Mouse (Mus musculus) midbrain, embryonic 12.5 days (tissue): ENCODE data around the gene Zswim3. TPM values are rescaled to one million over a fixed set of nuclear protein-coding genes. Genes with fewer than 3 reads are reported as not detected.

Experiments
- ATAC-seq: fragments of 200-750 bp; cut with Nextera tagmentation; 2 replicates; pipeline ENCODE4 v1.8.0; 2017; ENCODE audit warnings: low read depth, moderate TSS enrichment, moderate library complexity; ENCODE audit not compliant: low FRiP score
- H3K27ac ChIP-seq: fragments of 300-500 bp; sonication (generic); replicated peaks from 2 replicates; pipeline ENCODE4 v1.5.1; 2016; ENCODE audit warnings: mild to moderate bottlenecking
- H3K27me3 ChIP-seq: fragments of 300-500 bp; sonication (generic); 2 replicates; pipeline ENCODE4 v1.6.1; 2016; ENCODE audit warnings: mild to moderate bottlenecking
- H3K36me3 ChIP-seq: fragments of 300-500 bp; sonication (generic); 2 replicates; pipeline ENCODE4 v1.6.1; 2016
- H3K4me1 ChIP-seq: fragments of 300-500 bp; sonication (generic); 2 replicates; pipeline ENCODE4 v1.6.1; 2016
- H3K4me2 ChIP-seq: fragments of 300-500 bp; sonication (generic); replicated peaks from 2 replicates; pipeline ENCODE4 v1.6.1; 2016; ENCODE audit warnings: mild to moderate bottlenecking, moderate library complexity
- H3K4me3 ChIP-seq: fragments of 300-500 bp; sonication (generic); 2 replicates; pipeline ENCODE4 v1.5.1; 2016; ENCODE audit warnings: mild to moderate bottlenecking
- H3K9ac ChIP-seq: fragments of 300-500 bp; sonication (generic); replicated peaks from 2 replicates; pipeline ENCODE4 v1.6.1; 2016; ENCODE audit warnings: mild to moderate bottlenecking, moderate library complexity
- H3K9me3 ChIP-seq: fragments of 300-500 bp; sonication (generic); 2 replicates; pipeline ENCODE4 v1.6.1; 2016; ENCODE audit warnings: mild to moderate bottlenecking
- WGBS: fragments of 180-500 bp; shearing (Covaris S2); methylation state at CpG from one replicate; pipeline ENCODE4 v1.1.7; 2016; 5-methylcytosine and 5-hydroxymethylcytosine counted together
- polyA plus RNA-seq: library from polyadenylated mRNA; unstranded; fragments of >200 nt; fragmentation: Nextera tagmentation; extraction: Ambion mirVana; gene quantifications from 2 replicates; pipeline ENCODE4 v1.2.1, GENCODE M21; 2016

Gene Zswim3
- polyA plus RNA-seq, 1 experiment from 2014 or later: 12.1 TPM

DNA sequence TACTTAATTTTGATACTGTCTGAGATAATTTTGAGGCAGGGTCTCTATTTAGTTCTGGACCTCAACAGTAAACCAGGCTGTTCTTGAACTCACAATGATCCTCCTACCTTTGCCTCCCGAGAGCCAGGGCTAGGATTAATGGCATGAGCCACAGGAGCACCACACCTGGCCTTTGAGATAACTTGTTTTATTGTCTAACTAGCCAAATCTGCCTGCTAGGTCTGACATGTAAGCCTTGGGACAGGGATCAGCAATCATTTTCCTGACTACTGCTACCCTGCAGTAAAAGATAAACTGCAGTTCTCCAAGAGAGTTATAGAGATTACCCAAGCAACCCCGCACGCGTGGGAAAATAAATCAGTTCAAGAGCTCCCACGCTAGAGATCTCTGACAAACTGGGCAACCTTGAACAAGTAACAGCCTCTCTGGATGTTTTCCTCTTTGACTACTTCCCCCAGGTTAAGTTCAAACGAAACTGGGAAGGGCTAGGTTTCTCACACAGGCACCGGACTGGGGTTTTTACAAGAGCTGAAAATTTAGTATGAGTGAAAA lies 20.0 kb upstream of the Zswim3 start:
- Histone ChIP-seq H3K27me3 (0 out of 2 replicates have a peak, but pooled peaks cover 4% of the 10 kb centered on the region), H3K4me1 (peaks cover 11% of the 10 kb centered on the region), H3K36me3 (0 out of 2 replicates have a peak, but pooled peaks cover 3% of the 10 kb centered on the region), H3K9me3 (no peaks in the 10 kb centered on the region), H3K4me3 (peak overlapping the region; percentile 64), H3K4me2 (peak overlapping the region; percentile 82), H3K9ac (peak overlapping the region; percentile 60; the same call in 1 of the 2 replicates), H3K27ac (no peak overlapping the region)
- no peak for ATAC-seq
- WGBS: 16% methylated on average over 7 of the region's 7 CpGs

DNA sequence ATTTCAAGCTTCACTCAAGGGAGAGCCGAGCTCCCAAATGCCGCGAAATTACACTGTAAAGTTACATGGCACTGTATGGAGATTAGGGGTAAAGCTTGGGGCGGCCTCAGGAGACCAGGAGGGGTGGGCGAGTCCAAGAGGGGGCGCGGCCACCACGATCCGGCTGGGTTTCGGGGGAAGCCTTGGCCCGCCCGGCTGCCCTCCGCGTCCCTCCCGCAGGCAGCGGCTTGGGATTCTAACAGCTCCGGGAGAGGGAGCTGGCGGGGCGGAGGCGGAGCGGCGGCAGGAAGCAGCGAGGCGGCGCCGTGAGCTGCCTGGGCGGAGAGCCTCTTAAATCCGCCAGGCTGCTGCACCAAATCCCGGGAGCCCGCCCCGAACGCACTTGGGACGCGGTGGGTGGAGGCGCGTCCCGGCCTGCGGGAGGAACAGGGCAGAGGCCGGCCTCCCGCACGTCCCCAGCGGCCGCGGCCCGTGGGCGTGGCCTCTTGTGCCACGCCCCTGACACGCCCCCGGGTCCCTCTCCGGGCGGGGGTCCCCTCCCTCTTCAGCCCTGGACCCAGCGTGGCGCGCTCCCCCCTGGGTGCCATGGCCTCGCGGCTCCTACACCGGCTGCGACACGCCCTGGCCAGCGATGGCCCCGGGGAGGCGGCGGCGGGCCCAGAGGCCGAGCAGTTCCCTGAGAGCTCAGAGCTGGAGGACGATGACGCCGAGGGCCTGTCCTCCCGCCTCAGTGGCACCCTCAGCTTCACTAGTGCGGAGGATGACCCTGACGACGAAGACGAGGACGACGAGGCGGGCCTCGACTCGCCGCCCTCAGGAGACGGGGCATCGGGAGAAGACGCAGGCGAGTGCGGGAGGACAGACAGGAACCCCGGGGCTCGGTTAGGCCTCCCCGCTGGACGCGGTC lies 19.2 kb upstream of the Zswim3 start, which contains the start of gene Snx21:
Gene Snx21 (plus strand): TSS at position 343 of the 907 bp plus-strand sequence.
- Histone ChIP-seq H3K27me3 (0 out of 2 replicates have a peak, but pooled peaks cover 4% of the 10 kb centered on the region), H3K4me3 (peak within 1 kb of the TSS; percentile 64), H3K4me1 (peaks cover 11% of the 10 kb centered on the region), H3K9me3 (no peaks in the 10 kb centered on the region), H3K27ac (peak within 1 kb of the TSS; percentile 69), H3K4me2 (peak within 1 kb of the TSS; percentile 82), H3K9ac (peak within 1 kb of the TSS; percentile 60), H3K36me3 (0 out of 2 replicates have a peak, but pooled peaks cover 4% of the 10 kb centered on the region)
- under 1% methylated on average over 83 of the region's 89 CpGs for WGBS
- ATAC-seq: peak; percentile 90

DNA sequence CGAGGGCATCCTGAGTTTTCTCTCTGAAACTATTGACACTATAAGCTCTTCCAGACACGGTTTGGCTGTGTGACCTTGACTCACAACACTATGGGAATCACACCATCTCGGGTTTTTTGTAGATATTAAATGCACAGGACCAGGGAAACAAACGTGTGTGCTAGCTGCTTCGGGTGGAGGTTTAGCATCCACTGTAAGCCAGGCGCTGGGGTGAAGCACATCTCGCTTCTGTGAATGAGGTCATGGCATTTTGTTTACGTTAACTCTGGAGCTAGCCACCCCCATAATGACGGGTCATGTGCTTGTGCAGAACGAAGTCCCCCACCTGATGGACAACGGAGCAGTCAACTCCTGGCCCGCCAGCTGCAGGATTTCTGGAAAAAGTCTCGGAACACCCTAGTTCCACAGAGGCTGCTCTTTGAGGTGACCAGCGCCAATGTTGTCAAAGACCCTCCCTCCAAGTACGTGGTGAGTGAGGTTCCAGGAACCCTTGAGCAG lies 18.5 kb upstream of the Zswim3 start:
- no peak overlapping the region for H3K27ac ChIP-seq

DNA sequence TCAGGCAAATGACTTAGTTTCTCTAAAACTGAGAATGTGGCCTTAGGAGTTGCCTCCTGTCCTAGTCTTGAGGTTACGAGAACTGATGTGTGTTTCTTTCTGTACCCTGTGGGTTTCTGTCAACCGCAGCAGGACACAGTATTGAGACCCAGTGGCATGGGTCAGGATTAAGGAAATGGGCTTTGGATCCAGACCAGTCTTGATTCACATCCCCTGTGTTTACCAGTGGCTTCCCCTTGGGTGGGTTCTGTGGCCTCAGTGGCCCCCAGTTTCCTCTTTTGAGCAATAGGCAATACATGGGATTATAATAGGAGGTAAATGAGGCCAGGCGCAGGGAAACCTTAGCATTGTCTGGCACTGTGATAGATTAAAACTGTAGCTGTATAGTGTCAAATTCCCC lies 17.9 kb upstream of the Zswim3 start:
- ATAC-seq: no peak
- H3K9ac ChIP-seq: no peak overlapping the region
- H3K36me3 ChIP-seq: peaks cover 17% of the 10 kb centered on the region
- H3K4me1 ChIP-seq: peaks cover 11% of the 10 kb centered on the region
- 0 out of 2 replicates have a peak, but pooled peaks cover 4% of the 10 kb centered on the region for H3K27me3 ChIP-seq
- 87% methylated on average over 3 of the region's 3 CpGs for WGBS
- no peaks in the 10 kb centered on the region for H3K9me3 ChIP-seq
- peak overlapping the region; percentile 82 for H3K4me2 ChIP-seq
- H3K27ac ChIP-seq: no peak overlapping the region
- no peak overlapping the region for H3K4me3 ChIP-seq

More for the DNA sequence above, 18.5 kb upstream of the Zswim3 start:
- Histone ChIP-seq H3K27me3 (0 out of 2 replicates have a peak, but pooled peaks cover 4% of the 10 kb centered on the region), H3K36me3 (peaks cover 11% of the 10 kb centered on the region; the same call in 1 of the 2 replicates), H3K4me3 (peak overlapping the region; percentile 64), H3K4me1 (peaks cover 11% of the 10 kb centered on the region), H3K4me2 (peak overlapping the region; percentile 82), H3K9ac (peak overlapping the region; percentile 60), H3K9me3 (no peaks in the 10 kb centered on the region)
- WGBS: 11% methylated on average over 15 of the region's 15 CpGs
- ATAC-seq: peak; percentile 14; the same call in 1 of the 2 replicates

DNA sequence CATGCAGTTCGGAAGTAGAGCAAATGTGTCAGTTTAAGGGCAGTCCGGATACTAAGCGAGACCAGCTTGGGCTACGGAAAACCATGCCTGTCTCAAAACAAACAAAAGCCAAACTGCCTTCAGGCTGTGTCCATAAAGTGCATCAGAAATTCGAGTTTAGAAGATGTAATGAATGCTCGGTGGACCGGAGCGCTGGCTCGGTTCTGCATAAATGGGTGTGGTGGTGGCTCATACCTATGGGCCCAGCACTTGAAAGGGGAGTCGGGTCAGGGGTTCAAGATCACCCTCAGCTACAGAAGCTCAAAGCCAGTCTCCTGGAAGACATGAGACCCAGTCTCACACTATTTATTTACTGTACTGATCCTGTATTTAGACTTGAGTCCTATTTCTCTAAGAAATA lies 17.1 kb upstream of the Zswim3 start:
- Histone ChIP-seq H3K4me2 (no peak overlapping the region), H3K4me1 (peaks cover 11% of the 10 kb centered on the region), H3K27ac (no peak overlapping the region), H3K27me3 (0 out of 2 replicates have a peak, but pooled peaks cover 4% of the 10 kb centered on the region), H3K9ac (no peak overlapping the region), H3K9me3 (no peaks in the 10 kb centered on the region), H3K4me3 (no peak overlapping the region), H3K36me3 (peaks cover 24% of the 10 kb centered on the region)
- 84% methylated on average over 10 of the region's 10 CpGs for WGBS
- no peak for ATAC-seq

DNA sequence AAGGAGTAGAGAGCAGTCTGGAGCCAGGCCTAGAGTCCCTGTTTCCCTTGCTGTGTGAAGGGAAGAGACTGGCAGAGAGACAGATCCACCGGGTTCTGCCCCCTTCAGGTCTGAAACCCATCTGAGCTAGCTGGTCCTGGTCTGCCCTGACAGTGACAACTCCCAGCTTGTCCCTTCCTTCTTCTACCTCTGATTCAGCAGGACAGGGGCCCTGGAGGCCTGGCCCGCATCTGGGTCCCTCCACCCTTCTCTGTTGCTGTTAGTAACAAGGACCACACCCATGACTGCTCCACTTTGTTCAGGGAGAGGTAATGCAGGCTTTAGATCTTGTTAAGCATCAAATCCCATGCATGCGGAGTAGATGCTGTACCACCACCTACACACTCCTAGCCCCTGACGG lies 16.5 kb upstream of the Zswim3 start:
- 73% methylated on average over 4 of the region's 4 CpGs for WGBS
- Histone ChIP-seq H3K9ac (0 out of 2 replicates have a peak overlapping the region, but pooled peaks have one; percentile 28), H3K4me3 (no peak overlapping the region), H3K4me1 (peaks cover 13% of the 10 kb centered on the region), H3K36me3 (peaks cover 30% of the 10 kb centered on the region), H3K9me3 (no peaks in the 10 kb centered on the region), H3K4me2 (no peak overlapping the region), H3K27me3 (0 out of 2 replicates have a peak, but pooled peaks cover 4% of the 10 kb centered on the region), H3K27ac (no peak overlapping the region)
- no peak for ATAC-seq

DNA sequence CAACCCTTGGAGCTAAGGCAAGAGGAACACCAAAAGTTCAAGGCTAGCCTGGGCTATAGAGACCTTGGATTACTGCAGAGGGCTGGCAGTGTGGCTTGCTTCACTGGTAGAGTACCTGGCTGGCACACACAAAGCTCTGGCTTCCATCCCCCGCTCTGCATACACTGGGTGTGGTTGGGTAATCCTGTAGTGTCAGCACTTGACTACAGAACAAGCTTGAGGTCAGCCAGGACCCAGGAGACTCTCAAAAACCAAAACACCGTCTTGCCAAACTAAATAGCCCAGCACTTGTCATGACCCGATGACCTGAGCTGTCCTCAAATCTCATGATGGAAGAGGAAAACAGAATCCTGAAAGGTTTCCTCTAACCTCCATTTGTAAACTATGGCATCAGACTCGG lies 14.4 kb upstream of the Zswim3 start:
- Histone ChIP-seq H3K4me3 (no peak overlapping the region), H3K36me3 (peaks cover 42% of the 10 kb centered on the region), H3K4me1 (peaks cover 8% of the 10 kb centered on the region), H3K4me2 (no peak overlapping the region), H3K27ac (no peak overlapping the region), H3K27me3 (0 out of 2 replicates have a peak, but pooled peaks cover 4% of the 10 kb centered on the region), H3K9ac (no peak overlapping the region), H3K9me3 (no peaks in the 10 kb centered on the region)
- ATAC-seq: no peak
- WGBS: 89% methylated on average over 4 of the region's 4 CpGs

DNA sequence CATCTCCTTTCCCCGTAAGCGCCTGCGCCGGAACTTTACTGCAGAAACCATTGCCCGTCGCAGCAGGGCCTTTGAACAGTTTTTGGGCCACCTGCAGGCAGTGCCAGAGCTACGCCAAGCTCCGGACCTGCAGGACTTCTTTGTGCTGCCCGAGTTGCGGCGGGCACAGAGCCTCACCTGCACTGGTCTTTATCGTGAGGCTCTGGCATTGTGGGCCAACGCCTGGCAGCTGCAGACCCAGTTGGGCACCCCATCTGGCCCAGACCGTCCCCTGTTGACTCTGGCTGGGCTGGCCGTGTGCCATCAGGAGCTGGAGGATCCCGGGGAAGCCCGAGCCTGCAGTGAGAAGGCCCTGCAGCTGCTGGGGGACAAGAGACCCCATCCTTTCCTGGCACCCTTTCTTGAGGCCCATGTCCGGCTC lies 13.0 kb upstream of the Zswim3 start:
- H3K27me3 ChIP-seq: 0 out of 2 replicates have a peak, but pooled peaks cover 4% of the 10 kb centered on the region
- 0 out of 2 replicates have a peak, but pooled peaks cover 2% of the 10 kb centered on the region for H3K4me1 ChIP-seq
- no peak overlapping the region for H3K9ac ChIP-seq
- H3K36me3 ChIP-seq: peaks cover 56% of the 10 kb centered on the region
- H3K27ac ChIP-seq: no peak overlapping the region
- ATAC-seq: no peak
- WGBS: 92% methylated on average over 18 of the region's 18 CpGs
- H3K4me3 ChIP-seq: no peak overlapping the region
- no peaks in the 10 kb centered on the region for H3K9me3 ChIP-seq
- H3K4me2 ChIP-seq: no peak overlapping the region

DNA sequence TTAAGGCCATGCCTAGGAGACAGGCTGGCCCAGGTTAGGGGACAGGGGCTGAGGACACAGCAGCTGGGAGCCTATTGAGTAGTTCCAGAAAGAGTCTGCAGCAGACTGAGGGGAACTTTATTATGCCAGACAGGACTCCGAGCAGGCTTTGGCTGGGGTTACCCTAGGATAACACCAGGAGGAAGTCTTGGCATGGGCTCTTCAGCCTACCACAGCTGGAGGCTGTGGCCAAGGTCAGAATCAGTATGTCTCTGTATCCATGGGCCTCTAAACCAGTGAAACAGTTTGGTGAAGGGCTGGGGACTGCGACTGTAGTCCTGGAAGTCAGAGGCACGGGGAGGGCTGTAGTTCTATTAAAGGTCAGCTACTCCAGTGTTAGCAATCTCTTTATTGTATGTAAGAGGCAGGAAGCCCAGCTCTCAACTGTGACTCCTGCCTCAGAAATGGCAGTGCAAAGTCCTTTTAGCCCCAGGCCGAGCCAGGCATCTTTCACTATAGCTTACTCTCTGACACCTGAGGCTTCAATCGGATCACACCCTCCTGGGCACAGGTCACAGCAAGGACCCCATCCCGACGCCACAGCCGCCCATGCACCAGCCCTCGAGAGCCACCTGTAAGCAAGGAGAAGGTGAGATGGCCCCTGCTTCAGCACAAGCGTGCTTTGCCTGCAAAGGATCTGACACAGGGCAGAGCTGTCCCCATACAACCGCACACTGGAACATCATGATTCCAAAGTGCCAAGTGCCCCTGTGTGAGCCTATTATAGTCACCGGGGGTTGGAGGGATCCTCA lies 12.3 kb upstream of the Zswim3 start:
- WGBS: 96% methylated on average over 12 of the region's 12 CpGs
- H3K4me3 ChIP-seq: no peak overlapping the region
- no peaks in the 10 kb centered on the region for H3K27me3 ChIP-seq

DNA sequence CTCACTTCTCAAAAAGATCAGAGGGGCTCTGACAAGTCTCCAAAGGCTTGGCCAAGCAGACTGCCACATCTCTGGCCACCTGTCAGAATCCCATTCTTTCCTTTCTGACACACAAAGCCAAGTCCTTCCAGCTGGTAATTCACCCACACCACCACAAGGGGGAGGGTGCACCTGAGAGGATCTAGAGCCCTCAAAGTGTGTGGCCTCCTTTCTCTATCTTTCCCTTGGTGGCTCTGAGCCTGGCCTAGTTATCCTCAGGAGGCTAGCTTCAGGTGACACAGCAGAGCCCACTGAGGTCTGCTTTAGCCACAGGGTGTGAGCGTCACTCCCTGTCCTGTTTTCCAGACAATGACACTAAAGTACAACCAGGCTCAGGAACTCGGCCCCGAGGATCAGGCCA lies 11.7 kb upstream of the Zswim3 start:
- H3K9ac ChIP-seq: no peak overlapping the region
- H3K27me3 ChIP-seq: no peaks in the 10 kb centered on the region
- H3K4me2 ChIP-seq: no peak overlapping the region
- 94% methylated on average over 3 of the region's 3 CpGs for WGBS
- ATAC-seq: no peak
- no peak overlapping the region for H3K27ac ChIP-seq
- no peak overlapping the region for H3K4me3 ChIP-seq
- no peaks in the 10 kb centered on the region for H3K9me3 ChIP-seq
- 0 out of 2 replicates have a peak, but pooled peaks cover 2% of the 10 kb centered on the region for H3K4me1 ChIP-seq
- H3K36me3 ChIP-seq: peaks cover 66% of the 10 kb centered on the region

More for the DNA sequence above, 12.3 kb upstream of the Zswim3 start:
- Histone ChIP-seq H3K4me2 (no peak overlapping the region), H3K4me1 (0 out of 2 replicates have a peak, but pooled peaks cover 2% of the 10 kb centered on the region), H3K9me3 (no peaks in the 10 kb centered on the region), H3K9ac (no peak overlapping the region), H3K36me3 (peaks cover 61% of the 10 kb centered on the region), H3K27ac (no peak overlapping the region)
- ATAC-seq: no peak

DNA sequence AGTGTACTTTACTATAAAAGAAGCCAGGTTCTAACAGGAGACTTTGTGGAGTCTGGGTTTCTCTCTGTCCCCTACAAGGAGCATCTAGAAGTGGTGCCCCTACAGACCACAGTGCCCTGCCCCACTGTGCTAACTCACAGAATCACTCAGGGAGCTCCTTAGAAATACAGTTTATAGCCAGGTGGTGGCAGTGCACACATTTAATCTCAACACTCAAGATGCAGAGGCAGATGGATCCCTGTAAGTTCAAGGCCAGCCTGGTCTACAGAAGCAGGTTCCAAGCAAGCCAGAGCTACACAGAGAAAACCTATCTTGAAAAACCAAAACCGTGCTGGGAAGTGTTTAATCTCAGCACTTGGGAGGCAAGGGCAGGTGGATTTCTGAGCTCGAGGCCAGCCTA lies 11.1 kb upstream of the Zswim3 start:
- 93% methylated on average over 2 of the region's 2 CpGs for WGBS
- 0 out of 2 replicates have a peak, but pooled peaks cover 2% of the 10 kb centered on the region for H3K4me1 ChIP-seq
- H3K4me2 ChIP-seq: no peak overlapping the region
- no peak for ATAC-seq
- no peak overlapping the region for H3K4me3 ChIP-seq
- H3K9me3 ChIP-seq: no peaks in the 10 kb centered on the region
- H3K27me3 ChIP-seq: no peaks in the 10 kb centered on the region
- no peak overlapping the region for H3K27ac ChIP-seq
- H3K36me3 ChIP-seq: peaks cover 71% of the 10 kb centered on the region
- H3K9ac ChIP-seq: no peak overlapping the region
